Comparison of ENCODE assay signal across 9 mouse cellular contexts in genomic region chr10:94462386-94463064, GRCm38 (mm10).
DNase-seq lines count a peak whose midpoint lies in the region; ATAC-seq lines count a peak whose summit lies in the region.
"Had no signal": no experiment of that assay in that cellular context is flagged by ENCODE, and none has a peak within 500 bp of the region (broad histone marks: within the 10 kb centered on the region; RNA-seq: fewer than 3 reads in every experiment).

No protein-coding gene starts in this region.

- DNase-seq in spleen, postnatal 36 days (ENCODE audit: low spot score in 2 of 2), result peak; percentile 17 to 23
- no peak for DNase-seq in spleen, adult 12 weeks (ENCODE audit: low spot score)
- peak; percentile 93 for DNase-seq in kidney, postnatal 36 days
- peak; percentile 85 for DNase-seq in testis, postnatal 10 days (ENCODE audit: low spot score)
- DNase-seq in retina, postnatal 1 day, result no peak

- WGBS in heart, embryonic 12.5 days, result 53% methylated on average over 15 of the region's 15 CpGs
- WGBS in hindbrain, embryonic 13.5 days, result 48% methylated on average over 15 of the region's 15 CpGs

- no peak overlapping the region for H3K4me3 ChIP-seq in heart, embryonic 12.5 days
- no peak overlapping the region for H3K4me3 ChIP-seq in hindbrain, embryonic 13.5 days
- H3K4me3 ChIP-seq: erythroblast, embryonic 14.5 days had no signal

- 0 out of 2 replicates have a peak overlapping the region, but pooled peaks have one; percentile 18 for H3K27ac ChIP-seq in heart, embryonic 12.5 days (ENCODE audit: poor library complexity, severe bottlenecking)
- no peak overlapping the region for H3K27ac ChIP-seq in hindbrain, embryonic 13.5 days

- no peak overlapping the region for H3K9ac ChIP-seq in heart, embryonic 12.5 days
- no peak overlapping the region for H3K9ac ChIP-seq in hindbrain, embryonic 13.5 days

- no peak overlapping the region for H3K4me2 ChIP-seq in heart, embryonic 12.5 days
- H3K4me2 ChIP-seq in hindbrain, embryonic 13.5 days, result no peak overlapping the region

- H3K4me1 ChIP-seq in heart, embryonic 12.5 days (replicated peaks), result peaks cover 49% of the 10 kb centered on the region
- 0 out of 2 replicates have a peak, but pooled peaks cover 3% of the 10 kb centered on the region for H3K4me1 ChIP-seq in hindbrain, embryonic 13.5 days (replicated peaks)

- H3K27me3 ChIP-seq in heart, embryonic 12.5 days (replicated peaks), result no peaks in the 10 kb centered on the region
- H3K27me3 ChIP-seq in hindbrain, embryonic 13.5 days, result no peaks in the 10 kb centered on the region

- no peaks in the 10 kb centered on the region for H3K36me3 ChIP-seq in heart, embryonic 12.5 days
- H3K36me3 ChIP-seq in hindbrain, embryonic 13.5 days, result no peaks in the 10 kb centered on the region

- peaks cover 5% of the 10 kb centered on the region for H3K9me3 ChIP-seq in heart, embryonic 12.5 days (replicated peaks)
- H3K9me3 ChIP-seq in hindbrain, embryonic 13.5 days, result no peaks in the 10 kb centered on the region

- peak; percentile 61 for ATAC-seq in heart, embryonic 12.5 days (ENCODE audit: insufficient number of reproducible peaks, low FRiP score)
- ATAC-seq in megakaryocyte, adult 5-6 weeks (ENCODE audit: poor library complexity, severe bottlenecking), result no peak
- no peak for ATAC-seq in hindbrain, embryonic 13.5 days (ENCODE audit: low FRiP score)

Comparison
In these comparisons a context has a peak if more than half of its experiments do, and no peak if none do; other contexts are left out.
1. DNase-seq: peak in spleen, postnatal 36 days (2 of 2), kidney, postnatal 36 days (2 of 2) and testis, postnatal 10 days (single experiment); none in spleen, adult 12 weeks (single experiment) and retina, postnatal 1 day (single experiment).